Mouse (Mus musculus) heart, embryonic 12.5 days (tissue): ENCODE results near the gene Ppp1r9b. TPM values are rescaled to one million over a fixed set of nuclear protein-coding genes. Genes with fewer than 3 reads are reported as not detected.

Experiments used
- ATAC-seq: fragments of 200-750 bp; cut with Nextera tagmentation; 2 replicates; pipeline ENCODE4 v1.8.0; 2017; ENCODE audit warnings: moderate TSS enrichment, moderate library complexity; ENCODE audit not compliant: insufficient number of reproducible peaks, low FRiP score
- H3K27ac ChIP-seq: fragments of 300-500 bp; sonication (generic); 2 replicates; pipeline ENCODE4 v1.5.1; 2016; ENCODE audit warnings: mild to moderate bottlenecking, moderate library complexity; ENCODE audit not compliant: poor library complexity, severe bottlenecking
- H3K27me3 ChIP-seq: fragments of 300-500 bp; sonication (generic); replicated peaks from 2 replicates; pipeline ENCODE4 v1.6.1; 2016; ENCODE audit warnings: mild to moderate bottlenecking, moderate library complexity
- H3K36me3 ChIP-seq: fragments of 300-500 bp; sonication (generic); 2 replicates; pipeline ENCODE4 v1.6.1; 2016; ENCODE audit warnings: mild to moderate bottlenecking, moderate library complexity
- H3K4me1 ChIP-seq: fragments of 300-500 bp; sonication (generic); replicated peaks from 2 replicates; pipeline ENCODE4 v1.6.1; 2016; ENCODE audit warnings: mild to moderate bottlenecking
- H3K4me2 ChIP-seq: fragments of 300-500 bp; sonication (generic); 2 replicates; pipeline ENCODE4 v1.6.1; 2016; ENCODE audit warnings: mild to moderate bottlenecking, moderate library complexity
- H3K4me3 ChIP-seq: fragments of 300-500 bp; sonication (generic); 2 replicates; pipeline ENCODE4 v1.5.1; 2016; ENCODE audit warnings: mild to moderate bottlenecking
- H3K9ac ChIP-seq: fragments of 300-500 bp; sonication (generic); 2 replicates; pipeline ENCODE4 v1.6.1; 2016; ENCODE audit warnings: mild to moderate bottlenecking, moderate library complexity
- H3K9me3 ChIP-seq: fragments of 300-500 bp; sonication (generic); replicated peaks from 2 replicates; pipeline ENCODE4 v1.6.1; 2016; ENCODE audit warnings: mild to moderate bottlenecking, moderate library complexity
- WGBS: fragments of 180-500 bp; shearing (Covaris S2); methylation state at CpG from one replicate; pipeline ENCODE4 v1.1.7; 2016; 5-methylcytosine and 5-hydroxymethylcytosine counted together
- polyA plus RNA-seq: library from polyadenylated mRNA; unstranded; fragments of >200 nt; fragmentation: Nextera tagmentation; extraction: Ambion mirVana; gene quantifications from 2 replicates; pipeline ENCODE4 v1.2.1, GENCODE M21; 2016

Ppp1r9b gene
- polyA plus RNA-seq, 1 experiment from 2014 or later: 10.4 TPM

- peak overlapping the region; percentile 95 for H3K4me3 ChIP-seq
- peak overlapping the region; percentile 95 for H3K27ac ChIP-seq
- peaks cover 70% of the 10 kb centered on the region for H3K4me1 ChIP-seq
- peak overlapping the region; percentile 75 for H3K9ac ChIP-seq
- no peaks in the 10 kb centered on the region for H3K27me3 ChIP-seq
- no peaks in the 10 kb centered on the region for H3K9me3 ChIP-seq
- ATAC-seq: peak; percentile 73
- peak overlapping the region; percentile 98 for H3K4me2 ChIP-seq
- WGBS: 0% methylated on average over 12 of the region's 12 CpGs
- no peaks in the 10 kb centered on the region for H3K36me3 ChIP-seq
These were observed 1.2 kb upstream of the Ppp1r9b start for GRCm38 (mm10) chr11:94989562-94990017.

DNA sequence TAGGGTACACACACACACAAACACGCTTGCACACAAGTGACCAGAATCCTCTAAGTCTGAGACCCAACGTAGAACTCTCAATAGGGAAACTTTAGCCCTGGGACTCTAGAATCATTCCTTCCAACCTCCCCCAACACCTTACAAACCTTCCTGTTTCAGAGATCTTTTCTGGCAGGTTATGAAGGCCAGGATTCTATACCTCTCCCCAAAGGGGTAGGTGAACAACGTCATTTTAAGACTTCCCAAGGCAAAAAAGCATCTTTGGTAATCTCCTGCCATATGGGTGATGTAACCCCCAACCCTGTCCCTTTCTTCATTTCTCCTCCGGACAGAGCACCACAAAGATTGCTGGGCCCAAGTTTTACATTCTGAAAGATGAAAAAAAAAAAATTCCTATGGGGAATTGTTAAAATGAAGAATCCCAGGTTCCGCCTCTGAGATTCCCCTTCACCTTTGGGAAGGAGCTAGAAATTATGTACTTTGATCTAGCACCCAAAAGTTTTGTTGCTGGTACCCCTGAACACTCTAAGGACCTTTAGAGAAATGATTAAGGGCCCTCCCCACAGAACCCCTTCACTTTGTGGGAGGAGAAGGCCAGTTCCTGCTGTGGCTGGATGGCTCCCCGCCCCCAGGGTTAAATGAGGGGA lies 610 bp upstream of the Ppp1r9b start:
- Histone ChIP-seq H3K4me2 (peak overlapping the region; percentile 98), H3K9me3 (no peaks in the 10 kb centered on the region), H3K27ac (peak overlapping the region; percentile 95), H3K36me3 (peaks cover 3% of the 10 kb centered on the region; the same call in 1 of the 2 replicates), H3K9ac (peak overlapping the region; percentile 98), H3K4me1 (peaks cover 71% of the 10 kb centered on the region), H3K27me3 (no peaks in the 10 kb centered on the region), H3K4me3 (peak overlapping the region; percentile 95)
- no peak for ATAC-seq
- 48% methylated on average over 6 of the region's 6 CpGs for WGBS

DNA sequence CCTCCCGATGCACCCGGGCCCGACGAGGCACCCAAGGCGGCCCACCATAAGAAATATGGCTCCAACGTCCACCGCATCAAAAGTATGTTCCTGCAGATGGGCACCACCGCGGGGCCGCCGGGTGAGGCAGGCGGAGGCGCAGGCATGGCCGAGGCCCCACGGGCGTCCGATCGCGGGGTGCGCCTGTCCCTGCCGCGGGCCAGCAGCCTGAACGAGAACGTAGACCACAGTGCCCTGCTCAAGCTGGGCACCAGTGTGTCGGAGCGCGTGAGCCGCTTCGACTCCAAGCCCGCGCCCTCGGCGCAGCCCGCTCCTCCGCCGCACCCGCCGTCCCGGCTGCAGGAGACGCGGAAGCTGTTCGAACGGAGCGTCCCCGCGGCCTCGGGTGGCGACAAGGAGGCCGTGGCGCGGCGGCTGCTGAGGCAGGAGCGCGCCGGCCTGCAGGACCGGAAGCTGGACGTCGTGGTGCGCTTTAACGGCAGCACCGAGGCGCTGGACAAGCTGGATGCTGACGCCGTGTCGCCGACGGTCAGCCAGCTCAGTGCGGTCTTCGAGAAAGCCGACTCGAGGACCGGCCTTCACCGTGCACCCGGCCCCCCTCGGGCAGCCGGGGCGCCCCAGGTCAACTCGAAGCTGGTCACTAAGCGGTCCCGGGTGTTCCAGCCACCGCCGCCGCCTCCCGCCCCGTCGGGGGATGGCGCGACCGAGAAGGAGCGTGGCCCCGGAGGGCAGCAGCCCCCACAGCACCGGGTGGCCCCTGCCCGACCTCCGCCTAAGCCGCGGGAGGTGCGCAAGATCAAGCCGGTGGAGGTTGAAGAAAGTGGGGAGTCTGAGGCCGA lies 1.0 kb downstream of the Ppp1r9b start:
- Histone ChIP-seq H3K36me3 (peaks cover 13% of the 10 kb centered on the region), H3K4me3 (peak overlapping the region; percentile 95), H3K9me3 (no peaks in the 10 kb centered on the region), H3K4me2 (peak overlapping the region; percentile 98), H3K27ac (peak overlapping the region; percentile 95), H3K4me1 (peaks cover 78% of the 10 kb centered on the region), H3K27me3 (no peaks in the 10 kb centered on the region), H3K9ac (peak overlapping the region; percentile 98)
- peak; percentile 7; the same call in 1 of the 2 replicates for ATAC-seq
- WGBS: under 1% methylated on average over 99 of the region's 99 CpGs

GRCm38 (mm10) chr11:94992480-94992753 lies 1.6 kb downstream of the Ppp1r9b start:
- H3K27ac ChIP-seq: peak overlapping the region; percentile 95; the same call in 1 of the 2 replicates
- peaks cover 78% of the 10 kb centered on the region for H3K4me1 ChIP-seq
- H3K9ac ChIP-seq: peak overlapping the region; percentile 98
- 1% methylated on average over 20 of the region's 20 CpGs for WGBS
- ATAC-seq: no peak
- peak overlapping the region; percentile 98 for H3K4me2 ChIP-seq
- H3K27me3 ChIP-seq: no peaks in the 10 kb centered on the region
- peaks cover 18% of the 10 kb centered on the region for H3K36me3 ChIP-seq
- H3K9me3 ChIP-seq: no peaks in the 10 kb centered on the region
- H3K4me3 ChIP-seq: peak overlapping the region; percentile 95

GRCm38 (mm10) chr11:94992754-94993606 lies 2.1 kb downstream of the Ppp1r9b start:
- no peak for ATAC-seq

GRCm38 (mm10) chr11:94994208-94994814 lies 3.5 kb downstream of the Ppp1r9b start:
- ATAC-seq: no peak
- Histone ChIP-seq H3K36me3 (peaks cover 37% of the 10 kb centered on the region), H3K4me3 (peak overlapping the region; percentile 95), H3K27ac (peak overlapping the region; percentile 30), H3K9ac (peak overlapping the region; percentile 98), H3K9me3 (no peaks in the 10 kb centered on the region), H3K4me1 (peaks cover 66% of the 10 kb centered on the region), H3K4me2 (peak overlapping the region; percentile 98), H3K27me3 (no peaks in the 10 kb centered on the region)
- WGBS: 23% methylated on average over 10 of the region's 10 CpGs

More at GRCm38 (mm10) chr11:94992754-94993606, 2.1 kb downstream of the Ppp1r9b start:
- H3K4me2 ChIP-seq: peak overlapping the region; percentile 98
- H3K4me1 ChIP-seq: peaks cover 76% of the 10 kb centered on the region
- peak overlapping the region; percentile 95 for H3K4me3 ChIP-seq
- 3% methylated on average over 22 of the region's 22 CpGs for WGBS
- H3K9ac ChIP-seq: peak overlapping the region; percentile 98
- H3K36me3 ChIP-seq: peaks cover 24% of the 10 kb centered on the region
- H3K27me3 ChIP-seq: no peaks in the 10 kb centered on the region
- peak overlapping the region; percentile 95; the same call in 1 of the 2 replicates for H3K27ac ChIP-seq
- no peaks in the 10 kb centered on the region for H3K9me3 ChIP-seq

DNA sequence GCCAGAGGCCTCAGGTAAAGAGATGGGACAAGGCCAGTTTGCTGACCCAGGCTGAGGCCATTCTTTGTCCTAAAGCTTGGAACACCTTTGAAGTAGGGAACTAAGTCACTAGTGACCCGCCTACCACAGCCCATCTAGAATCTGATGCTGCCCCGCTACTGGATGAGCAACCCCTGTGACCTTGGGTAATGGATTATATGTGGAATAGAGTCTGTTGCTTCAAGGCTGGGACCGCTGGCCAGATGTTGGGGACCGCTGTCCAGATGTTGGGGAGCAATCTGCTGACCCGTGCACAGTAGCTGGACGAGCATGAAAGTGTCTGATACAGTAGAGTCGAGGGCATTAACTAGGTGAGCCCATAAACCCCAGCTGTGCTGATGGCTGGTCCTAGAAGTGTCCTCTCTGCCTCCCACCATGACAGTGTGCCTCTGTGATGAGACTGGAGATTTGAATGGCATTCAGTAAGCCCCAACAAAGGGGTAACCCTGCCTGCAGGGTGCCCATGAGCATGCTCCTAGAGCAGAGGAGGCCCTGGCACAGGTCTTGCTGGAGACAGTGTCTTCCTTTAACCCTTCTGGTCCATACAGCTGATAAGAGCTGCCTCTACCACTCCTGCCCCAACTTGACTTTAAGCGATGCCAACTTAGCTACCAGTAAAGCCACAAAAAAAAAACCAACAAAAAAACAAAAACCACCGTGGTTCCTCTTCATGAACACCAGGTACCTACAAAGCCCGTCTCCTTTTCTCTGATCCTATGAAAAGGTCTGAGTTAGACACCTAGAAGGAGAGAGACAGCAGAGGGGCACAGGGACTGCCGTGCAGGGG lies 4.3 kb downstream of the Ppp1r9b start:
- Histone ChIP-seq H3K9me3 (no peaks in the 10 kb centered on the region), H3K4me1 (peaks cover 66% of the 10 kb centered on the region), H3K4me3 (peak overlapping the region; percentile 95), H3K27me3 (no peaks in the 10 kb centered on the region), H3K36me3 (peaks cover 46% of the 10 kb centered on the region), H3K4me2 (peak overlapping the region; percentile 98), H3K9ac (peak overlapping the region; percentile 98), H3K27ac (0 out of 2 replicates have a peak overlapping the region, but pooled peaks have one; percentile 30)
- WGBS: 79% methylated on average over 11 of the region's 11 CpGs
- ATAC-seq: no peak

DNA sequence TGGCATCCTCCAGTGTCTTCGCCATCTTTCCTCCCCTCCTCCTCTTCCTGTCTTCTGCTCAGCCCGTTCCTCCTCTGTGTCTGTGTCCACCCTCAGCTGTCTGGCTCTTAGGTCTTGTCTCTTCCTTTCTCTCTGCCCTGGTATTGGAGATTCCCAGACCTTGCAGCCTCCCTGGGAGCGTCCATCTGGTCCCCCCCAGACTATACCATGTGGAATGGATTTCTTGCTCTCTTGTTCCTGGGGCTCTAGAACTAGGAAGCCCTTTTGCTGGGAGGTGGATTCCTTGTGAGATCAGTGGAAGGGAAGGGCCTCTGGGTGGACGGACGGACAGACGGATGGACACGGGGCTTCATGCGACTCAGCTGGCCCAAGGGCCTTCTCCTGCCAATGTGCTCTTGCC lies 5.3 kb downstream of the Ppp1r9b start:
- H3K4me3 ChIP-seq: no peak overlapping the region
- H3K9me3 ChIP-seq: no peaks in the 10 kb centered on the region
- peak overlapping the region; percentile 98 for H3K4me2 ChIP-seq
- H3K4me1 ChIP-seq: peaks cover 71% of the 10 kb centered on the region
- 80% methylated on average over 8 of the region's 8 CpGs for WGBS
- H3K36me3 ChIP-seq: peaks cover 52% of the 10 kb centered on the region
- no peak overlapping the region for H3K9ac ChIP-seq
- no peaks in the 10 kb centered on the region for H3K27me3 ChIP-seq
- H3K27ac ChIP-seq: 0 out of 2 replicates have a peak overlapping the region, but pooled peaks have one; percentile 16
- ATAC-seq: no peak

- peaks cover 78% of the 10 kb centered on the region for H3K4me1 ChIP-seq
- H3K4me3 ChIP-seq: no peak overlapping the region
- H3K36me3 ChIP-seq: peaks cover 60% of the 10 kb centered on the region
- H3K4me2 ChIP-seq: peak overlapping the region; percentile 98
- ATAC-seq: no peak
- H3K9ac ChIP-seq: no peak overlapping the region; the same call in 1 of the 2 replicates
- H3K27me3 ChIP-seq: no peaks in the 10 kb centered on the region
- peak overlapping the region; percentile 49 for H3K27ac ChIP-seq
- 85% methylated on average over 6 of the region's 6 CpGs for WGBS
- no peaks in the 10 kb centered on the region for H3K9me3 ChIP-seq
These were observed 6.1 kb downstream of the Ppp1r9b start for GRCm38 (mm10) chr11:94996984-94997383.

DNA sequence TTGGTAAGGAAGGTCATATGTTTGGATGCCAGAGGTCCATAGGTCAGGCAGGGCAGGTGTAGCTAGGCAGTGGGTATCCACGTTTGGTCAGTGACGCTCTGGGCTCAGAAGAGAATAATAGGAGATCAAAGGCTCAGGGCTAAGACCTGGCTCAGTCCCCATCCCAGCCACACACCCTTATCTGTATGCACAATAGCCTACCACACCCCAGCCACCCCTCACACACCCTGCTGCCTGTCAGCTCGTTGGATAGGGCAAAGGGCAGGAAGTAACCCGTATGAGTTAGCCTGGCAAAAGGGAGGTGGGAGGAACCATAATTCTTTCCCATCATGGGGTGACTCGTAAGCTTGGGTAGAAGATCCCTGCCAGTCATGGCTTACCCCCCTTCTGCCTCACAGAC lies 6.8 kb downstream of the Ppp1r9b start:
- H3K27me3 ChIP-seq: no peaks in the 10 kb centered on the region
- H3K27ac ChIP-seq: peak overlapping the region; percentile 58
- peaks cover 66% of the 10 kb centered on the region for H3K36me3 ChIP-seq
- 0 out of 2 replicates have a peak overlapping the region, but pooled peaks have one; percentile 29 for H3K9ac ChIP-seq
- ATAC-seq: peak; percentile 87
- 53% methylated on average over 5 of the region's 5 CpGs for WGBS
- H3K4me1 ChIP-seq: peaks cover 73% of the 10 kb centered on the region
- peak overlapping the region; percentile 98 for H3K4me2 ChIP-seq
- no peaks in the 10 kb centered on the region for H3K9me3 ChIP-seq
- H3K4me3 ChIP-seq: peak overlapping the region; percentile 25
